Mouse (Mus musculus): Measurements from ENCODE around the gene Gm21969. TPM values are rescaled to one million over a fixed set of nuclear protein-coding genes. Genes with fewer than 3 reads are reported as not detected.

The Gm21969 gene
- total RNA-seq (2014; fragmentation: Nextera tagmentation) = not detected in 2 replicates
- not detected in 2 replicates for total RNA-seq (2017)

GRCm38 (mm10) chr4:139602357-139603244, at the start of gene Gm21969:
Gene Gm21969, plus strand, starts transcription at chr4:139603186.
- ATAC-seq (replicated peaks; ENCODE audit: low FRiP score, low TSS enrichment, poor library complexity, severe bottlenecking) = peak; percentile 85

- no peak for ATAC-seq (replicated peaks; ENCODE audit: low FRiP score, low TSS enrichment, poor library complexity, severe bottlenecking)
Measured at GRCm38 (mm10) chr4:139555235-139555634, 47.8 kb upstream of the Gm21969 start.

GRCm38 (mm10) chr4:139555951-139556350, 47.0 kb upstream of the Gm21969 start:
- ATAC-seq (replicated peaks; ENCODE audit: low FRiP score, low TSS enrichment, poor library complexity, severe bottlenecking) = 0 out of 2 replicates have a peak, but pooled peaks have one; percentile 22

- no peak for ATAC-seq (replicated peaks; ENCODE audit: low FRiP score, low TSS enrichment, poor library complexity, severe bottlenecking)
Measured at GRCm38 (mm10) chr4:139568361-139568760, 34.6 kb upstream of the Gm21969 start.

GRCm38 (mm10) chr4:139570756-139571155, 32.2 kb upstream of the Gm21969 start:
- no peak for ATAC-seq (replicated peaks; ENCODE audit: low FRiP score, low TSS enrichment, poor library complexity, severe bottlenecking)

- no peak for ATAC-seq (replicated peaks; ENCODE audit: low FRiP score, low TSS enrichment, poor library complexity, severe bottlenecking)
Measured at GRCm38 (mm10) chr4:139572928-139573512, 30.0 kb upstream of the Gm21969 start.

GRCm38 (mm10) chr4:139574156-139574798, 28.7 kb upstream of the Gm21969 start:
- ATAC-seq (replicated peaks; ENCODE audit: low FRiP score, low TSS enrichment, poor library complexity, severe bottlenecking) = peak; percentile 98

- no peak; the same call in 1 of the 2 replicates for ATAC-seq (replicated peaks; ENCODE audit: low FRiP score, low TSS enrichment, poor library complexity, severe bottlenecking)
Measured at GRCm38 (mm10) chr4:139574799-139575672, 27.9 kb upstream of the Gm21969 start.

GRCm38 (mm10) chr4:139575673-139576003, 27.3 kb upstream of the Gm21969 start:
- ATAC-seq (replicated peaks; ENCODE audit: low FRiP score, low TSS enrichment, poor library complexity, severe bottlenecking) = no peak

GRCm38 (mm10) chr4:139576251-139576880, 26.6 kb upstream of the Gm21969 start:
- no peak for ATAC-seq (replicated peaks; ENCODE audit: low FRiP score, low TSS enrichment, poor library complexity, severe bottlenecking)

- no peak for ATAC-seq (replicated peaks; ENCODE audit: low FRiP score, low TSS enrichment, poor library complexity, severe bottlenecking)
Measured at GRCm38 (mm10) chr4:139577006-139577405, 26.0 kb upstream of the Gm21969 start.

GRCm38 (mm10) chr4:139578389-139578788, 24.6 kb upstream of the Gm21969 start:
- no peak for ATAC-seq (replicated peaks; ENCODE audit: low FRiP score, low TSS enrichment, poor library complexity, severe bottlenecking)

GRCm38 (mm10) chr4:139579003-139579402, 24.0 kb upstream of the Gm21969 start:
- no peak for ATAC-seq (replicated peaks; ENCODE audit: low FRiP score, low TSS enrichment, poor library complexity, severe bottlenecking)

GRCm38 (mm10) chr4:139579466-139579865, 23.5 kb upstream of the Gm21969 start:
- no peak for ATAC-seq (replicated peaks; ENCODE audit: low FRiP score, low TSS enrichment, poor library complexity, severe bottlenecking)

GRCm38 (mm10) chr4:139580663-139581336, 22.2 kb upstream of the Gm21969 start:
- no peak for ATAC-seq (replicated peaks; ENCODE audit: low FRiP score, low TSS enrichment, poor library complexity, severe bottlenecking)

- ATAC-seq (replicated peaks; ENCODE audit: low FRiP score, low TSS enrichment, poor library complexity, severe bottlenecking) = no peak
Measured at GRCm38 (mm10) chr4:139581427-139582051, 21.4 kb upstream of the Gm21969 start.

GRCm38 (mm10) chr4:139582346-139582745, 20.6 kb upstream of the Gm21969 start:
- ATAC-seq (replicated peaks; ENCODE audit: low FRiP score, low TSS enrichment, poor library complexity, severe bottlenecking) = no peak

GRCm38 (mm10) chr4:139582903-139583302, 20.1 kb upstream of the Gm21969 start:
- ATAC-seq (replicated peaks; ENCODE audit: low FRiP score, low TSS enrichment, poor library complexity, severe bottlenecking) = no peak
